Mouse (Mus musculus) ES-Bruce4 (cell line): ENCODE measurements around the gene Zfp985. TPM values are rescaled to one million over a fixed set of nuclear protein-coding genes. Genes with fewer than 3 reads are reported as not detected.
"Not testable (repeated sequence)": the region's sequence is repeated elsewhere in the genome, so short reads cannot be mapped to it uniquely, and the experiment has no call there.

Experiments
- H3K27ac ChIP-seq: 2 replicates; pipeline ENCODE4 v1.5.1; 2012; ENCODE audit warnings: low read length, inconsistent platforms; ENCODE audit not compliant: insufficient read depth
- H3K27me3 ChIP-seq: 2 replicates; pipeline ENCODE4 v1.6.1; 2012; ENCODE audit warnings: mild to moderate bottlenecking, low read length, inconsistent platforms; ENCODE audit not compliant: control insufficient read depth, poor library complexity, insufficient read depth, severe bottlenecking
- H3K36me3 ChIP-seq: 2 replicates; pipeline ENCODE4 v1.6.1; 2012; ENCODE audit warnings: inconsistent platforms, mild to moderate bottlenecking, low read length, moderate library complexity; ENCODE audit not compliant: control insufficient read depth, poor library complexity, insufficient read depth, severe bottlenecking
- H3K4me1 ChIP-seq: one replicate; pipeline ENCODE4 v1.8.1; 2011; ENCODE audit warnings: low read length; ENCODE audit not compliant: control insufficient read depth, insufficient read depth
- H3K4me3 ChIP-seq: 2 replicates; pipeline ENCODE4 v1.5.1; 2011; ENCODE audit warnings: low read depth, mild to moderate bottlenecking, low read length
- H3K9ac ChIP-seq: 2 replicates; pipeline ENCODE4 v1.6.1; 2012; ENCODE audit warnings: low read depth, mild to moderate bottlenecking, inconsistent platforms; ENCODE audit not compliant: poor library complexity, severe bottlenecking
- H3K9me3 ChIP-seq: replicated peaks from 2 replicates; pipeline ENCODE4 v1.6.1; 2012; ENCODE audit warnings: mild to moderate bottlenecking, low read length, inconsistent platforms; ENCODE audit not compliant: control insufficient read depth, poor library complexity, insufficient read depth, severe bottlenecking
- CTCF ChIP-seq: IDR thresholded peaks from one replicate; pipeline ENCODE4 v1.8.1; 2011; ENCODE audit warnings: low read depth, low read length
- EP300 ChIP-seq: IDR thresholded peaks from 2 replicates; pipeline ENCODE4 v1.6.1; 2011; ENCODE audit warnings: low read depth, low read length; ENCODE audit not compliant: insufficient read depth
- POLR2A ChIP-seq: IDR thresholded peaks from one replicate; pipeline ENCODE4 v1.8.1; 2011; ENCODE audit warnings: low read length; ENCODE audit not compliant: insufficient read depth
- polyA plus RNA-seq: library from polyadenylated mRNA; stranded (reverse); fragments of >200 nt; gene quantifications from 2 replicates; pipeline ENCODE4 v1.2.4, GENCODE M21; 2011; ENCODE audit warnings: low read depth; ENCODE audit not compliant: missing spikeins, insufficient read depth, insufficient read length

The Zfp985 gene
- polyA plus RNA-seq, 1 experiment, result 14.2 TPM

DNA sequence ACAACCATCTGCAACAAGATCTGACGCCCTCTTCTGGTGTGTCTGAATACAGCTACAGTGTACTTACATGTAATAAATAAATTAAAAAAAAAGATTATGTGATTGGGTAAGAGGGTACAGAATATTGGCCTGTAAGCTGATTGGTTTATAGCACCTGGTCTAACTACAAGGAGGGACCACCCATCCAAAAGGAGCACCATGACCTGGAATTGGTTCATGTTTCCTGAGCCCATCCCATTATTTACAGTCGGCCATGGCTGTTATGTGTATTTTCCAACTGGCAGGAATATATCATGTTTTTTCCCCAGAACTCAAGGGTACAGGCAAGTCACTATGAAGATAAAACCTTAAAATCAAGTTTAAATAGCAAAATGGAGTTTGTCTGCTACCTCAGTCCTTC lies 45.8 kb downstream of the Zfp985 start:
- H3K27ac ChIP-seq, result no peak overlapping the region
- no peak for TF ChIP-seq CTCF
- TF ChIP-seq POLR2A, result no peak
- no peak for TF ChIP-seq EP300
- no peak overlapping the region for H3K4me3 ChIP-seq
- H3K36me3 ChIP-seq, result no peaks in the 10 kb centered on the region
- no peaks in the 10 kb centered on the region for H3K9me3 ChIP-seq
- no peak overlapping the region for H3K9ac ChIP-seq
- peaks cover 2% of the 10 kb centered on the region; the same call in 1 of the 2 replicates for H3K27me3 ChIP-seq
- no peaks in the 10 kb centered on the region for H3K4me1 ChIP-seq

DNA sequence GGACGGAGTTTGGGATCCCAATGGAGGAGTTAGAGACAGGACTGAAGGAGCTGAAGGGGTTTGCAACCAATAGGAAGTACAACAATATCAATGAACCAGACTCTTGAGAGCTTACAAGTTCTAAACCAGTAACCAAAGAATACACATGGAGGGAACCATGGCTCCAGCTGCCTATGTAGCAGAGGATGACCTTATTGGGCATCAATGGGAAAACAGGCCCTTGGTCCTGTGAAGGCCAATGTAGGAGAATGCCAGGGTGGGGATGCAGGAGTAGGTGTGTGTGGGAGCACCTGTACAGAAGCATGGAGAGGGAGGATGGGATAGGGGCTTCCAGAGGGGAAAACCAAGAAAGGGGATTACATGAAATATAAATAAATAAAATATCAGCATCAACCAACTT lies 48.8 kb downstream of the Zfp985 start:
- no peaks in the 10 kb centered on the region for H3K4me1 ChIP-seq
- H3K4me3 ChIP-seq, result no peak overlapping the region
- TF ChIP-seq POLR2A, result no peak
- TF ChIP-seq CTCF, result no peak
- no peak for TF ChIP-seq EP300
- H3K27ac ChIP-seq, result no peak overlapping the region
- no peaks in the 10 kb centered on the region for H3K9me3 ChIP-seq
- H3K36me3 ChIP-seq, result no peaks in the 10 kb centered on the region
- 0 out of 2 replicates have a peak, but pooled peaks cover 2% of the 10 kb centered on the region for H3K27me3 ChIP-seq
- H3K9ac ChIP-seq, result no peak overlapping the region

DNA sequence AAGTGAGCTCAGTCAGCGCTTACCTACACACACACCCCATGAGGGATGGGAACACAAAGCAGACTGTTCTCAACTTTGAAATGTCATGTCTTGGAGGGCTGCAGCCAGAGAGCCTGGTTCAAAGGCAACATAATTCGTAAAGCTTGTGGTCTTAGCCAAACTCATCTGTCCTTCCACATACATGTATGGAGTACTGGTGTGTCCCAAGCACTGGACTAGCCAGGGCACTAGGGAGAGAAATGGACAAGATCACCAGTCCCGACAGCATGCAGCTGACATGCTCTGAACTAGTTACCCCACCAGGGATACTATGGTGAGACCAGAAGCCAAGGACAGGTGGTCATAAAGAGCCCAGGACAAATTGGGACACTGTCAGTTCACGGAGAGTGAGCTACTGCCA lies 50.7 kb downstream of the Zfp985 start:
- Histone ChIP-seq H3K9me3 (no peaks in the 10 kb centered on the region), H3K27ac (no peak overlapping the region), H3K9ac (no peak overlapping the region), H3K36me3 (no peaks in the 10 kb centered on the region), H3K4me1 (no peaks in the 10 kb centered on the region), H3K27me3 (0 out of 2 replicates have a peak, but pooled peaks cover 2% of the 10 kb centered on the region), H3K4me3 (no peak overlapping the region)
- TF ChIP-seq CTCF (no peak), POLR2A (no peak), EP300 (no peak)

DNA sequence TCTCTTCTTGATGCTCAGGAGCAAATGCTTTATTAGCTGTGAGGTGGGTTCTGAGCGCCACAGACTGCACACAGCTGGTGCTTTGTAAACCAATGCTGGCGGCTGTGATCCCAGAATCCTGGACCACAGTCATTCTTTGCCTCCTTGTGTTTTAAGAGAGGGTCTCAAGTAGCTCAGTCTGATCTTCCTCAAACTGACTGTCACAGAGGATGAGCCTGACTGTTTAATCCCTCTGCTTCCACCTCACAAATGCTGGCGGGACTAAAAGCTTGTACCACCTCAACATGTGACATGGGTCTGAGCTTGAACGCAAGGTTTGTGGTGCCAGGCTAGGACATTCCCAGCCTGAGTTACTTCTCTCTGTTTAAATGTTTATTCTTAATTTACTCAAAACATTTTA lies 52.4 kb downstream of the Zfp985 start:
- Histone ChIP-seq H3K27me3 (no peaks in the 10 kb centered on the region), H3K4me3 (no peak overlapping the region), H3K9ac (no peak overlapping the region), H3K36me3 (peaks cover 6% of the 10 kb centered on the region; the same call in 1 of the 2 replicates), H3K4me1 (no peaks in the 10 kb centered on the region), H3K9me3 (no peaks in the 10 kb centered on the region), H3K27ac (no peak overlapping the region)
- TF ChIP-seq POLR2A, result no peak
- TF ChIP-seq EP300, result no peak
- TF ChIP-seq CTCF, result no peak

- not testable (repeated sequence) for H3K9ac ChIP-seq, H3K4me3 ChIP-seq, H3K27ac ChIP-seq, H3K27me3 ChIP-seq, H3K4me1 ChIP-seq, H3K9me3 ChIP-seq, H3K36me3 ChIP-seq
Measured at GRCm38 (mm10) chr4:147606511-147606910, 53.4 kb downstream of the Zfp985 start.

GRCm38 (mm10) chr4:147633818-147634262 lies 80.8 kb downstream of the Zfp985 start:
- not testable (repeated sequence) for H3K9ac ChIP-seq, H3K4me3 ChIP-seq, H3K27ac ChIP-seq, H3K9me3 ChIP-seq, H3K27me3 ChIP-seq, H3K36me3 ChIP-seq, H3K4me1 ChIP-seq

Other genes starting within 250 kb of the Zfp985 start
- gene Zfp988, start 247.6 kb upstream of the Zfp985 start, polyA plus RNA-seq, result 19.4 and 25.2 TPM in 2 replicates
- 41.4 and 46.3 TPM in 2 replicates for gene Zfp978, start 192.0 kb upstream of the Zfp985 start, polyA plus RNA-seq
- 24.5 and 26.4 TPM in 2 replicates for gene Zfp982, start 60.9 kb upstream of the Zfp985 start, polyA plus RNA-seq
- gene Gm16503, start 13.1 kb upstream of the Zfp985 start, polyA plus RNA-seq, result 1.9 and 2.7 TPM in 2 replicates
- 91.2 and 99.8 TPM in 2 replicates for gene Zfp979, start 89.2 kb downstream of the Zfp985 start, polyA plus RNA-seq
- gene Zfp534, start 149.3 kb downstream of the Zfp985 start, polyA plus RNA-seq, result 25.0 and 26.4 TPM in 2 replicates